Mouse (Mus musculus) splenic B cell, adult 2 months (primary cell): ENCODE results near the gene Coq2.

Experiments
- DNase-seq: peaks from one replicate; pipeline ENCODE4 v3.0.0-alpha.2; 2011; ENCODE audit warnings: low read depth, low spot score
- H3K27me3 ChIP-seq: 2 replicates; pipeline ENCODE4 v1.6.1; 2012; ENCODE audit warnings: mild to moderate bottlenecking, low read length, moderate library complexity, mixed read lengths; ENCODE audit not compliant: control insufficient read depth, poor library complexity, insufficient read depth, severe bottlenecking
- H3K36me3 ChIP-seq: 2 replicates; pipeline ENCODE4 v1.6.1; 2012; ENCODE audit warnings: mild to moderate bottlenecking, low read length, moderate library complexity, mixed read lengths; ENCODE audit not compliant: control insufficient read depth, poor library complexity, insufficient read depth, severe bottlenecking

Coq2 gene

GRCm38 (mm10) chr5:100674711-100675376 lies at the start of gene Coq2:
Gene Coq2 (minus strand): TSS chr5:100675140.
- Histone ChIP-seq H3K27me3 (no peaks in the 10 kb centered on the region), H3K36me3 (peaks cover 2% of the 10 kb centered on the region; the same call in 1 of the 2 replicates)
- DNase-seq = peak; percentile 88

GRCm38 (mm10) chr5:100719235-100720088 lies 44.5 kb upstream of the Coq2 start, which contains the start of gene Hpse:
Gene Hpse (minus strand): TSS chr5:100719716.
- no peaks in the 10 kb centered on the region for H3K36me3 ChIP-seq
- no peaks in the 10 kb centered on the region for H3K27me3 ChIP-seq
- peak; percentile 68 for DNase-seq

GRCm38 (mm10) chr5:100716762-100717161 lies 41.8 kb upstream of the Coq2 start:
- no peak for DNase-seq

GRCm38 (mm10) chr5:100711219-100711618 lies 36.3 kb upstream of the Coq2 start:
- Histone ChIP-seq H3K27me3 (no peaks in the 10 kb centered on the region), H3K36me3 (no peaks in the 10 kb centered on the region; the same call in 1 of the 2 replicates)
- DNase-seq = no peak

More at GRCm38 (mm10) chr5:100716762-100717161, 41.8 kb upstream of the Coq2 start:
- Histone ChIP-seq H3K36me3 (no peaks in the 10 kb centered on the region), H3K27me3 (no peaks in the 10 kb centered on the region)

GRCm38 (mm10) chr5:100710012-100710411 lies 35.1 kb upstream of the Coq2 start:
- H3K27me3 ChIP-seq = no peaks in the 10 kb centered on the region
- no peak for DNase-seq
- no peaks in the 10 kb centered on the region; the same call in 1 of the 2 replicates for H3K36me3 ChIP-seq

- H3K27me3 ChIP-seq = no peaks in the 10 kb centered on the region
- no peaks in the 10 kb centered on the region; the same call in 1 of the 2 replicates for H3K36me3 ChIP-seq
- no peak for DNase-seq
These were observed 34.1 kb upstream of the Coq2 start for GRCm38 (mm10) chr5:100709035-100709434.

- no peaks in the 10 kb centered on the region for H3K27me3 ChIP-seq
- DNase-seq = no peak
- no peaks in the 10 kb centered on the region; the same call in 1 of the 2 replicates for H3K36me3 ChIP-seq
These were observed 31.7 kb upstream of the Coq2 start for GRCm38 (mm10) chr5:100706675-100707074.

GRCm38 (mm10) chr5:100704272-100704671 lies 29.3 kb upstream of the Coq2 start:
- no peaks in the 10 kb centered on the region; the same call in 1 of the 2 replicates for H3K36me3 ChIP-seq
- peak; percentile 32 for DNase-seq
- no peaks in the 10 kb centered on the region for H3K27me3 ChIP-seq

GRCm38 (mm10) chr5:100702325-100702724 lies 27.4 kb upstream of the Coq2 start:
- no peaks in the 10 kb centered on the region for H3K27me3 ChIP-seq
- no peak for DNase-seq
- no peaks in the 10 kb centered on the region for H3K36me3 ChIP-seq

GRCm38 (mm10) chr5:100700861-100701620 lies 26.1 kb upstream of the Coq2 start:
- Histone ChIP-seq H3K36me3 (0 out of 2 replicates have a peak, but pooled peaks cover 1% of the 10 kb centered on the region), H3K27me3 (no peaks in the 10 kb centered on the region)
- DNase-seq = no peak

- DNase-seq = no peak
- H3K27me3 ChIP-seq = no peaks in the 10 kb centered on the region; the same call in 1 of the 2 replicates
- H3K36me3 ChIP-seq = peaks cover 6% of the 10 kb centered on the region; the same call in 1 of the 2 replicates
These were observed 22.9 kb upstream of the Coq2 start for GRCm38 (mm10) chr5:100697886-100698285.

GRCm38 (mm10) chr5:100697398-100697797 lies 22.5 kb upstream of the Coq2 start:
- peaks cover 6% of the 10 kb centered on the region; the same call in 1 of the 2 replicates for H3K36me3 ChIP-seq
- H3K27me3 ChIP-seq = no peaks in the 10 kb centered on the region; the same call in 1 of the 2 replicates
- DNase-seq = no peak

- no peaks in the 10 kb centered on the region for H3K27me3 ChIP-seq
- no peak for DNase-seq
- H3K36me3 ChIP-seq = peaks cover 3% of the 10 kb centered on the region; the same call in 1 of the 2 replicates
These were observed 10.7 kb upstream of the Coq2 start for GRCm38 (mm10) chr5:100685631-100686030.

- Histone ChIP-seq H3K27me3 (no peaks in the 10 kb centered on the region), H3K36me3 (no peaks in the 10 kb centered on the region)
- DNase-seq = no peak
These were observed 5.6 kb upstream of the Coq2 start for GRCm38 (mm10) chr5:100680542-100680933.
